Mouse (Mus musculus) megakaryocyte, adult 5-6 weeks (primary cell): ENCODE measurements around the gene Rpgrip1l. TPM values are rescaled to one million over a fixed set of nuclear protein-coding genes. Genes with fewer than 3 reads are reported as not detected.

Experiments
- ATAC-seq: 2 replicates; pipeline ENCODE4 v1.8.0; 2016; ENCODE audit warnings: mild to moderate bottlenecking, inconsistent platforms; ENCODE audit not compliant: poor library complexity, severe bottlenecking
- total RNA-seq, 2 experiments: library from RNA; stranded (forward) in 1 of 2; stranded (reverse) in 1 of 2; fragments of 153-499, 151-499 nt in 1 of 2; fragments of 221-1000, 200-1000 nt in 1 of 2; gene quantifications; 2 replicates each; pipeline versions ENCODE4 v1.2.3 to v1.2.4; 2015 to 2017

The Rpgrip1l gene
- total RNA-seq, 2 experiments from 2014 or later: 3.5 to 3.9 TPM

GRCm38 (mm10) chr8:91280467-91281212 is 32.4 kb downstream of the Rpgrip1l start:
- ATAC-seq: no peak

GRCm38 (mm10) chr8:91278060-91278459 is 35.0 kb downstream of the Rpgrip1l start:
- no peak for ATAC-seq

GRCm38 (mm10) chr8:91276337-91276736 is 36.7 kb downstream of the Rpgrip1l start:
- no peak for ATAC-seq

- ATAC-seq: no peak
These were observed 39.6 kb downstream of the Rpgrip1l start for GRCm38 (mm10) chr8:91273493-91273892.

- no peak for ATAC-seq
These were observed 43.6 kb downstream of the Rpgrip1l start for GRCm38 (mm10) chr8:91269374-91269958.

GRCm38 (mm10) chr8:91264564-91264963 is 48.5 kb downstream of the Rpgrip1l start:
- no peak for ATAC-seq

GRCm38 (mm10) chr8:91263939-91264338 is 49.1 kb downstream of the Rpgrip1l start:
- ATAC-seq: no peak

GRCm38 (mm10) chr8:91261598-91261997 is 51.5 kb downstream of the Rpgrip1l start:
- ATAC-seq: peak; percentile 60

- ATAC-seq: no peak
These were observed 62.1 kb downstream of the Rpgrip1l start for GRCm38 (mm10) chr8:91250966-91251365.

GRCm38 (mm10) chr8:91249758-91250466 is 63.1 kb downstream of the Rpgrip1l start:
- ATAC-seq: no peak

- ATAC-seq: no peak
These were observed 67.1 kb downstream of the Rpgrip1l start for GRCm38 (mm10) chr8:91245821-91246454.

GRCm38 (mm10) chr8:91242721-91243120 is 70.3 kb downstream of the Rpgrip1l start:
- ATAC-seq: no peak

GRCm38 (mm10) chr8:91241873-91242519 is 71.1 kb downstream of the Rpgrip1l start:
- no peak for ATAC-seq

GRCm38 (mm10) chr8:91241371-91241770 is 71.7 kb downstream of the Rpgrip1l start:
- ATAC-seq: no peak

GRCm38 (mm10) chr8:91237191-91237590 is 75.9 kb downstream of the Rpgrip1l start:
- no peak for ATAC-seq

GRCm38 (mm10) chr8:91234097-91234496 is 79.0 kb downstream of the Rpgrip1l start:
- no peak for ATAC-seq

GRCm38 (mm10) chr8:91227421-91227841 is 85.6 kb downstream of the Rpgrip1l start:
- ATAC-seq: no peak

- no peak for ATAC-seq
These were observed 88.8 kb downstream of the Rpgrip1l start for GRCm38 (mm10) chr8:91224227-91224626.

GRCm38 (mm10) chr8:91221841-91222240 is 91.2 kb downstream of the Rpgrip1l start:
- no peak for ATAC-seq

- ATAC-seq: no peak
These were observed 94.8 kb downstream of the Rpgrip1l start for GRCm38 (mm10) chr8:91218271-91218670.
